Mouse (Mus musculus): Measurements from ENCODE around the gene Lrrc8b.

- TF ChIP-seq CTCF (IDR thresholded peaks at IDR 0.05; ENCODE audit: borderline replicate concordance, insufficient read depth, low read length) (no peak), POLR2A (IDR thresholded peaks at IDR 0.05; ENCODE audit: low read depth, low read length) (no peak)
Measured at GRCm38 (mm10) chr5:105537101-105537723, 121.6 kb downstream of the Lrrc8b start.

Measured in embryonic fibroblast, embryonic 13.5 days (primary cell).